Mouse (Mus musculus): Measurements from ENCODE around the gene Mapkap1.

DNA sequence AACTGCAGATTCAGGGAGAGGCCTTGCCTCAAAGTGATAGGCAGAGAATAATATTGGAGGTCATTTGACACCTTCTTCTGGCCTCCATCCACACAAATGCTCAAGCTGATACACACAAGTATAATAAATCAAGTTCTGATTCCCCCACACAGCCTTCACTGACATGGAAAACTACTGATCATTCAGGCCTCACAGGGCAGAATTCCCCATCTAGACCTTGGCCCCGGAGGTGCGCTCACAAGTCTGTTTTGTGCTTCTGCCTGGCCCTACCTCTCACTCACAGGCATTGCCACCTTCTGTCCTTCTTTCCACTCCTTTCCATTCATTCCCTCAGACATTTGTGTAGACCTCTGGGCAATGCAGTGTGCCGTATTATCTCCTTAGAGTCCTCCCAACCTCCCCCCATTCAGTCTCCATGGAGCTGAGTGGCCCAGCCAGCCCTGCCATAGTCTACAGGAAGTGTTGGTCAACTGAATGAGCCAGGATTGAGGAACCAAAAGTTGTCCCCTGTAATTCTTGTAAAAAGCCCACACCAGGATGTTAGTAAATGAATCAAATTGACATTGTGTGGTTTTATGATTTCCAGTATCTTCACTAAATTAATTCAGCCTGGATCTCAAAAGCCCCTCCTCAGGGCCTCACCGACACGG lies 193.2 kb downstream of the Mapkap1 start:
- TF ChIP-seq EP300 (IDR thresholded peaks at IDR 0.05; ENCODE audit: low read depth): no peak
- TF ChIP-seq CTCF (IDR thresholded peaks at IDR 0.05; ENCODE audit: low read depth): no peak

Measured in liver, embryonic 14.5 days (tissue).